ENCODE assay signal across 1 mouse cellular context in genomic region chr7:16400689-16401611, GRCm38 (mm10).
A peak's percentile ranks its signal among the peaks of the same experiment; 100 is the strongest.
TF ChIP-seq lines count a peak whose summit lies in the region.

Gene Zc3h4, plus strand, starts transcription at chr7:16400910.

TF ChIP-seq in CH12.LX, 34 proteins besides CTCF, POLR2A, EP300 and RAD21 (continued from another document):
- TF ChIP-seq CHD2 (IDR thresholded peaks at IDR 0.05; ENCODE audit: low read length), result no peak; the same call in 1 of the 2 replicates
- no peak for TF ChIP-seq ZNF384 (IDR thresholded peaks at IDR 0.05; ENCODE audit: low read depth, low read length)
- TF ChIP-seq ZKSCAN1 (IDR thresholded peaks at IDR 0.05; ENCODE audit: borderline replicate concordance, low read depth, low read length), result no peak
- TF ChIP-seq PAX5 (IDR thresholded peaks at IDR 0.05; ENCODE audit: low read length), result no peak
- 0 out of 2 replicates have a peak, but pooled peaks have one; percentile 17 for TF ChIP-seq TBP (conservative IDR thresholded peaks at IDR 0.05; ENCODE audit: low read depth, low read length)
- peak; percentile 42 for TF ChIP-seq IRF4 (IDR thresholded peaks at IDR 0.05; ENCODE audit: low read depth, low read length)
- peak; percentile 68; the same call in 1 of the 2 replicates for TF ChIP-seq MAX (IDR thresholded peaks at IDR 0.05; ENCODE audit: low read length)
- TF ChIP-seq POLR2AphosphoS2 (IDR thresholded peaks at IDR 0.05; ENCODE audit: low read depth, low read length), result no peak
- TF ChIP-seq MAFK (IDR thresholded peaks at IDR 0.05; ENCODE audit: insufficient replicate concordance, low read length), result no peak
- no peak for TF ChIP-seq JUN (IDR thresholded peaks at IDR 0.05; ENCODE audit: insufficient read depth, low read depth, low read length)
- TF ChIP-seq ZC3H11A (IDR thresholded peaks at IDR 0.05; ENCODE audit: low read depth, low read length), result no peak
- no peak; the same call in 1 of the 2 replicates for TF ChIP-seq RCOR1 (conservative IDR thresholded peaks at IDR 0.05; ENCODE audit: low read depth, low read length)
- TF ChIP-seq MXI1 (IDR thresholded peaks at IDR 0.05; ENCODE audit: low read depth, low read length), result peak; percentile 66; the same call in 1 of the 2 replicates
- TF ChIP-seq SMC3 (IDR thresholded peaks at IDR 0.05; ENCODE audit: low read depth, low read length), result no peak
- TF ChIP-seq CHD1 (IDR thresholded peaks at IDR 0.05; ENCODE audit: low read depth, low read length), result no peak; the same call in none of the 2 replicates
- TF ChIP-seq USF2 (conservative IDR thresholded peaks at IDR 0.05; ENCODE audit: low read depth, low read length), result no peak
- TF ChIP-seq E2F4 (IDR thresholded peaks at IDR 0.05; ENCODE audit: insufficient replicate concordance, low read depth, low read length), result no peak
- TF ChIP-seq ZMIZ1 (IDR thresholded peaks at IDR 0.05; ENCODE audit: low read depth, low read length), result peak; percentile 57; the same call in 1 of the 2 replicates
- no peak for TF ChIP-seq JUND (conservative IDR thresholded peaks at IDR 0.05; ENCODE audit: low read depth, low read length)
- no peak for TF ChIP-seq USF1 (IDR thresholded peaks at IDR 0.05; ENCODE audit: low read depth, low read length)
- peak; percentile 46; the same call in 1 of the 2 replicates for TF ChIP-seq MEF2A (IDR thresholded peaks at IDR 0.05; ENCODE audit: borderline replicate concordance, low read depth, low read length)
- TF ChIP-seq TCF12 (IDR thresholded peaks at IDR 0.05; ENCODE audit: low read depth, low read length), result peak; percentile 85
- peak; percentile 43 for TF ChIP-seq SIN3A (IDR thresholded peaks at IDR 0.05; ENCODE audit: low read length)
